Mouse (Mus musculus): Measurements from ENCODE around the gene Fads6.

The Fads6 gene

GRCm38 (mm10) chr11:115300745-115301144 is 3.3 kb upstream of the Fads6 start:
- ATAC-seq (ENCODE audit: low TSS enrichment), result no peak

GRCm38 (mm10) chr11:115298160-115298559 is 697 bp upstream of the Fads6 start:
- ATAC-seq (ENCODE audit: low TSS enrichment), result no peak

- no peak; the same call in 1 of the 2 replicates for ATAC-seq (ENCODE audit: low TSS enrichment)
Observed at GRCm38 (mm10) chr11:115296471-115297210, 822 bp downstream of the Fads6 start.

- ATAC-seq (ENCODE audit: low TSS enrichment), result no peak
Observed at GRCm38 (mm10) chr11:115295939-115296338, 1.5 kb downstream of the Fads6 start.

GRCm38 (mm10) chr11:115292631-115293375 is 4.7 kb downstream of the Fads6 start:
- ATAC-seq (ENCODE audit: low TSS enrichment), result no peak

GRCm38 (mm10) chr11:115291503-115291902 is 6.0 kb downstream of the Fads6 start:
- ATAC-seq (ENCODE audit: low TSS enrichment), result no peak

- ATAC-seq (ENCODE audit: low TSS enrichment), result no peak
Observed at GRCm38 (mm10) chr11:115290919-115291318, 6.5 kb downstream of the Fads6 start.

- no peak for ATAC-seq (ENCODE audit: low TSS enrichment)
Observed at GRCm38 (mm10) chr11:115290314-115290713, 7.1 kb downstream of the Fads6 start.

GRCm38 (mm10) chr11:115289885-115290284 is 7.6 kb downstream of the Fads6 start:
- no peak for ATAC-seq (ENCODE audit: low TSS enrichment)

GRCm38 (mm10) chr11:115288305-115288704 is 9.2 kb downstream of the Fads6 start:
- ATAC-seq (ENCODE audit: low TSS enrichment), result no peak

GRCm38 (mm10) chr11:115287386-115287785 is 10.1 kb downstream of the Fads6 start:
- ATAC-seq (ENCODE audit: low TSS enrichment), result no peak

- peak; percentile 79 for ATAC-seq (ENCODE audit: low TSS enrichment)
Observed at GRCm38 (mm10) chr11:115286201-115286993, 11.1 kb downstream of the Fads6 start.

GRCm38 (mm10) chr11:115285282-115285681 is 12.2 kb downstream of the Fads6 start:
- no peak for ATAC-seq (ENCODE audit: low TSS enrichment)

GRCm38 (mm10) chr11:115283891-115284620 is 13.4 kb downstream of the Fads6 start:
- ATAC-seq (ENCODE audit: low TSS enrichment), result no peak

GRCm38 (mm10) chr11:115283486-115283765 is 14.0 kb downstream of the Fads6 start:
- ATAC-seq (ENCODE audit: low TSS enrichment), result no peak

- no peak for ATAC-seq (ENCODE audit: low TSS enrichment)
Observed at GRCm38 (mm10) chr11:115282723-115283485, 14.6 kb downstream of the Fads6 start.

GRCm38 (mm10) chr11:115282295-115282694 is 15.2 kb downstream of the Fads6 start:
- peak; percentile 7; the same call in 1 of the 2 replicates for ATAC-seq (ENCODE audit: low TSS enrichment)

- ATAC-seq (ENCODE audit: low TSS enrichment), result no peak
Observed at GRCm38 (mm10) chr11:115279726-115280125, 17.7 kb downstream of the Fads6 start.

GRCm38 (mm10) chr11:115278176-115278575 is 19.3 kb downstream of the Fads6 start:
- ATAC-seq (ENCODE audit: low TSS enrichment), result no peak

GRCm38 (mm10) chr11:115277604-115277975 is 19.9 kb downstream of the Fads6 start:
- ATAC-seq (ENCODE audit: low TSS enrichment), result no peak

All from frontal cortex, adult (tissue).